Mouse (Mus musculus): ENCODE data around the gene Fam20a.

DNA sequence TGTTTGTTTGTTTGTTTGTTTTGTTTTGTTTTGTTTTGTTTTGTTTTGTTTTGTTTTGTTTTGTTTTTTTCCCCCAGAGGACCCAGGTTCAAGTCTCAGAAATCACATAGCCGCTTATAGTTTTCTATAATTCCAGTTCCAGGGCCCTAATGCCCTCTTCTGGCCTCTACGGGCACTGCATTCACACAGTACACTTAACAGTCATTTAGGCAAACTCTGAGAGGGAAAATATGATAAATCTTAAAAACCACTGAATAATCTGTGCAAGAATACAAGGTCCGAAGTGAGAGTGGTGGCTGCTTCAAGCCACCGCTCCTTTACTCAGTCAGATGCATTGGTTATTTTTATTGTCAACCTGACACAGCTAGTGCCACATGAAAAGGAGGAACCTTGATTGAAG, 94.4 kb downstream of the Fam20a start:
- TF ChIP-seq CTCF (conservative IDR thresholded peaks at IDR 0.05; ENCODE audit: low read length) (peak; percentile 67), NANOG (IDR thresholded peaks at IDR 0.05; ENCODE audit: borderline replicate concordance, low read length) (no peak), POU5F1 (IDR thresholded peaks at IDR 0.05; ENCODE audit: borderline replicate concordance, low read length) (no peak)

Data from E14TG2a.4 (cell line).